Mouse (Mus musculus): ENCODE results near the gene Atat1.

Gene Atat1

GRCm38 (mm10) chr17:35873774-35874519, 35.9 kb downstream of the Atat1 start:
- no peak for DNase-seq (ENCODE audit: low read depth)

GRCm38 (mm10) chr17:35870884-35871696, 38.8 kb downstream of the Atat1 start:
- no peak for DNase-seq (ENCODE audit: low read depth)

GRCm38 (mm10) chr17:35870151-35870883, 39.6 kb downstream of the Atat1 start:
- DNase-seq (ENCODE audit: low read depth): no peak

DNA sequence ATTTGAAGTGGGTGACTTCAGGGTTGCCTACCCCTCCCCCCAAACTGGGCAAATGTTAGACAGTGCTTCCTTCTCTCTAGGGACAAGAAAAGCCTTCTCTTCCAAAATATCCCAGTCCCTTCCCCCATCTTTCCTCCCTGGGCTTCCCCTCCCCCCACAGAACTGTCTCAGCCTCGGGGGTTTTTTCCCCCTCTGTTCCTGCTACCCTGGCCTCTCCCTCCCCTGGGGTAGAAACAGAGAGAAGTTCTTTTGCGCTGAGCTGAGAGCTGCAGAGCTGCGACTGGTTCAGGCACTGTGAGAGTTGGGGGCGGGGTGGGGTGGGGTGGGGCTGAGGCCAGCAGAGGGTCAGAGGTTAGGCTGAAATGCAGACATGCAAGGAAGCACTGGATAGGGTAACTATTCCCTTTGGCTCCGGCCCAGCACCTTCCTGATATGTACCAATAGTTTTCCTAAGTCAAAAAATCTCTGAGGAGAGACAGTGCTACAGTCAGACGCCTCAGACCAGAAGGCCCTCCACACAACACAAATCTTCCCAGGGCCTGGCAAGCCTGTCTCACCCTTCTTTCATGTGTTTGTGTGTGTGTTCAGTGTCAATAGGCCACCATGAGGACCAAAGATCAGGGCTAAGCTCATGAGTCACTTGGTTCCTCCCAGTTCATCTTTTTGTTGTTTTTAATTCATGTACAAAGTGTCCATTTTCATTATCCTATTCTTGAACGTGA, 40.4 kb downstream of the Atat1 start:
- DNase-seq (ENCODE audit: low read depth): no peak

- DNase-seq (ENCODE audit: low read depth): no peak
These were observed 40.9 kb downstream of the Atat1 start for GRCm38 (mm10) chr17:35868961-35869345.

- DNase-seq (ENCODE audit: low read depth): no peak
These were observed 41.6 kb downstream of the Atat1 start for GRCm38 (mm10) chr17:35868165-35868820.

DNA sequence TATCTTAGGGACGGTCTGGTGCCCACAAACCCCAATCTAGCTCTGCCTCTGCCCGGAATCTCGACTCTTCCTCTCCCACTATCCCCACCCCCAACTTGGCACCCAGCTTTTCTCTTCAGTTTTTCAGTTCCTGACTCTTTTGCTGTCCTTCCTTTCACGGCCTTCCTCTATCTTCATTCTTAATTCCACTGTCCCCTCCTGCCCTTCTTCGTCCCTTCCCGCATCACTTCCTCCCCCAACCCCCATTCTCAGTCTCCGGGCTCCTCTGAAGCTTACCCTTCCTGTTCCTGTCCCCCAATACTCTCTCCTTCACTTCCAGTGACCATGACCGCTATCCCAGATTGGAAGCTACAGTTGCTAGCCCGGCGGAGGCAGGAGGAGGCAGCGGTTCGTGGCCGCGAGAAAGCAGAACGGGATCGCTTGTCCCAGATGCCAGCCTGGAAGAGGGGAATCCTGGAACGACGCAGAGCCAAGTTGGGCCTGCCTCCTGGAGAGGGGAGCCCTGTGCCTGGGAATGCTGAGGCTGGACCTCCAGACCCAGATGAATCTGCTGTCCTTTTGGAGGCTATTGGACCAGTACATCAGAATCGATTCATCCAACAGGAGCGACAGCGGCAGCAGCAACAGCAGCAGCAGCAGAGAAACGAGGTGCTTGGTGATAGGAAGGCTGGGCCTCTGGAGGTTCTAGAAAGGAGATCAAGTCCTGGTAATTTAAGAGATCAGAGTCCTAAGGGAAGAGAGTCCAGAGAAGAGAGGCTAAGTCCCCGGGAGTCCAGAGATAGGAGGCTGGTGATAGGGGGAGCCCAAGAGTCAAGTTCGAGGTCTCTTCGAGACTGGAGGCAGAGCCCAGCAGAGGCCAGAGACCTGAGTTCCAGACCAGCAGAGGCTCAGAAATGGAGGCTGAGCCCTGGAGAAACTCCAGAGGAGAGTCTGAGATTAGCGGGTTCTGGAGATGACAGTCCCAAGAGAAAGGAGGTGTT, 42.7 kb downstream of the Atat1 start:
- no peak for DNase-seq (ENCODE audit: low read depth)

- no peak for DNase-seq (ENCODE audit: low read depth)
These were observed 43.5 kb downstream of the Atat1 start for GRCm38 (mm10) chr17:35866281-35866831.

- DNase-seq (ENCODE audit: low read depth): no peak
These were observed 44.2 kb downstream of the Atat1 start, which contains the start of gene Ppp1r18 for GRCm38 (mm10) chr17:35865481-35866280. TSS of gene Ppp1r18 (plus strand) at chr17:35865593.

DNA sequence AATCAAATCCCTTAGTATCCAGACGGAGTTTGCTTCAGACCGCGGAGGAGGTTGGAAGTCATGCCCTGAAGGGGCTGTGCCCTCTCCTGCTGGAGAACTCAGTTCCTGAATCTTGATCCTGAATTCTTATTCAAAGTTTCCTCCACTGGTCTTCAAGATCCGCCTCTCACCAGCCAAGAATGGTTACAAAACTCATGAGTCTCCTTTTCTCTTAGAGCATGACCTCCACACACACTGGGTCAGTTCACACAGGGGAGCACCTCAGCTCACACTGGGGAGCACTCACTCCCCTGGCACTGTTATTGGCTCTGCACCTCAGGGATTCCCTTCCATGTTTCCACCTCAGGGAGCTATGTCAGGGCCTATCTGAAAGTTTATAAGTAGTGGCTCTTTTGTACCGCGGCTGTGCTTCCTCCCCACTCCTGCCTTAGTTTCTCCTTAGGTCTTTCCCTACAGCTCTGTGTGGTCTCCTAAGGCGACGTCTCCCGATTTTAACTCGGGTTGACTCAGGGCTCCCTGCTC, 45.0 kb downstream of the Atat1 start:
- DNase-seq (ENCODE audit: low read depth): no peak

- peak; percentile 78 for DNase-seq (ENCODE audit: low read depth)
These were observed 48.5 kb downstream of the Atat1 start, which contains the start of gene Nrm for GRCm38 (mm10) chr17:35861198-35861857. TSS of gene Nrm (plus strand) at chr17:35861318.

- no peak for DNase-seq (ENCODE audit: low read depth)
These were observed 49.1 kb downstream of the Atat1 start for GRCm38 (mm10) chr17:35860831-35861197.

DNA sequence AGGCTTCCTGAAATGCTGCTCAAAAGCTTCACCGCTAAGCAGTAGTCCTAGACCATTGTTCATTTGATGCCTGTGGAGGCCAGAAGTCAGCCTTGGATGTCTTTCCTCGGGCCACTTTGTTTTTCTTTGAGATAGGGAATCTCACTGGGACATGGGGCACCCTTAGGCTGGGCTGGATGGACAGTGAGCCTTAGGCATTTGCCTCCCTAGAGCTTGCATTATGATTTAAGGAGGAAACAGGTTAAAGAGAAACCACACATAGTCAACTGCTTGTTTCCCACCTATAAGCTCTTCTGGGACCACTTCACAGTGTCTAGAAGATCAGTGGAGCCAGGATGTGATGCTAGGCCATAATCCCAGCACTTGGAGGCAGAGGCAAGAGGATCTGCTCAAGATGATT, 50.0 kb downstream of the Atat1 start:
- DNase-seq (ENCODE audit: low read depth): no peak

DNA sequence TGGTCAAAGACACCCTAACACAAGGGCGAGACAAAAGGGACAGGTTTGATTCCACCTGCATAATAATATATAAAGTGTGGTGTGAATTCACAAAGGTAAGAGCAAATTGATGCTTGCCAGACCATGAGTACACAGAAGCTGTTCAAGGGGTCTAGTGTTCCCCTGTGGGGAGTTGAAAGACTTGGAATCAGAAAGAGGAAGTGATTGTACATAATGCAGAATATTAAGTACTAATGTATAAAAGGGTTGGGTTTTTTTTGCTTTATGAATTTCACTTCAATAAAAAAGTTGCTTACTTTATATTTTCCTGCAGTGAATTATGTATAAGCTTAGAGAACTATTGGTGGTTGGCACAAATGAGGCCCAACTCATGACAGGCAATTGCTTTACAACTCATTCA, 50.5 kb downstream of the Atat1 start:
- DNase-seq (ENCODE audit: low read depth): no peak

- no peak for DNase-seq (ENCODE audit: low read depth)
These were observed 58.9 kb downstream of the Atat1 start for GRCm38 (mm10) chr17:35850974-35851373.

- DNase-seq (ENCODE audit: low read depth): no peak
These were observed 61.8 kb downstream of the Atat1 start for GRCm38 (mm10) chr17:35848112-35848511.
